Mouse (Mus musculus): Measurements from ENCODE around the gene Tango2. TPM values are rescaled to one million over a fixed set of nuclear protein-coding genes. Genes with fewer than 3 reads are reported as not detected.
"Not testable (repeated sequence)": the region's sequence is repeated elsewhere in the genome, so short reads cannot be mapped to it uniquely, and the experiment has no call there.

Tango2 gene
- polyA plus RNA-seq, 1 experiment from 2014 or later, result 34.9 TPM

- H3K4me1 ChIP-seq, result no peaks in the 10 kb centered on the region; the same call in 1 of the 2 replicates
- no peak overlapping the region for H3K27ac ChIP-seq
- WGBS, result 93% methylated on average over 3 of the region's 3 CpGs
- H3K4me3 ChIP-seq (replicated peaks), result no peak overlapping the region
- H3K4me2 ChIP-seq, result no peak overlapping the region
- no peak for ATAC-seq (ENCODE audit: insufficient read depth, low FRiP score, low read depth)
- no peaks in the 10 kb centered on the region for H3K27me3 ChIP-seq (replicated peaks)
- H3K9me3 ChIP-seq, result no peaks in the 10 kb centered on the region
- no peaks in the 10 kb centered on the region for H3K36me3 ChIP-seq
- no peak overlapping the region for H3K9ac ChIP-seq
Measured at GRCm38 (mm10) chr16:18335981-18336380, 11.9 kb downstream of the Tango2 start.

GRCm38 (mm10) chr16:18333976-18334375 lies 13.9 kb downstream of the Tango2 start:
- H3K4me2 ChIP-seq, result no peak overlapping the region
- no peak overlapping the region for H3K27ac ChIP-seq
- H3K4me3 ChIP-seq (replicated peaks), result no peak overlapping the region
- no peaks in the 10 kb centered on the region for H3K4me1 ChIP-seq
- 78% methylated on average over 3 of the region's 3 CpGs for WGBS
- H3K9me3 ChIP-seq, result no peaks in the 10 kb centered on the region
- no peak overlapping the region for H3K9ac ChIP-seq
- no peaks in the 10 kb centered on the region for H3K36me3 ChIP-seq
- ATAC-seq (ENCODE audit: insufficient read depth, low FRiP score, low read depth), result no peak
- no peaks in the 10 kb centered on the region for H3K27me3 ChIP-seq (replicated peaks)

GRCm38 (mm10) chr16:18328524-18328923 lies 19.4 kb downstream of the Tango2 start:
- no peak for ATAC-seq (ENCODE audit: insufficient read depth, low FRiP score, low read depth)
- no peak overlapping the region for H3K9ac ChIP-seq
- no peaks in the 10 kb centered on the region for H3K36me3 ChIP-seq
- 71% methylated on average over 1 of the region's 1 CpGs for WGBS
- H3K4me3 ChIP-seq (replicated peaks), result no peak overlapping the region
- no peaks in the 10 kb centered on the region for H3K27me3 ChIP-seq (replicated peaks)
- H3K4me2 ChIP-seq, result no peak overlapping the region
- no peaks in the 10 kb centered on the region for H3K4me1 ChIP-seq
- no peaks in the 10 kb centered on the region for H3K9me3 ChIP-seq
- H3K27ac ChIP-seq, result no peak overlapping the region

- no peaks in the 10 kb centered on the region for H3K9me3 ChIP-seq
- H3K4me1 ChIP-seq, result no peaks in the 10 kb centered on the region
- no peaks in the 10 kb centered on the region for H3K36me3 ChIP-seq
- no peak overlapping the region for H3K4me3 ChIP-seq (replicated peaks)
- H3K27me3 ChIP-seq (replicated peaks), result no peaks in the 10 kb centered on the region
- no peak for ATAC-seq (ENCODE audit: insufficient read depth, low FRiP score, low read depth)
- H3K9ac ChIP-seq, result no peak overlapping the region
- WGBS, result 93% methylated on average over 9 of the region's 9 CpGs
- H3K4me2 ChIP-seq, result no peak overlapping the region
- H3K27ac ChIP-seq, result no peak overlapping the region
Measured at GRCm38 (mm10) chr16:18327936-18328335, 20.0 kb downstream of the Tango2 start.

GRCm38 (mm10) chr16:18325741-18326140 lies 22.2 kb downstream of the Tango2 start:
- no peaks in the 10 kb centered on the region for H3K4me1 ChIP-seq
- H3K4me2 ChIP-seq, result no peak overlapping the region
- no peaks in the 10 kb centered on the region for H3K36me3 ChIP-seq
- H3K27ac ChIP-seq, result no peak overlapping the region
- 56% methylated on average over 4 of the region's 4 CpGs for WGBS
- H3K4me3 ChIP-seq (replicated peaks), result no peak overlapping the region
- no peak overlapping the region for H3K9ac ChIP-seq
- no peak for ATAC-seq (ENCODE audit: insufficient read depth, low FRiP score, low read depth)
- no peaks in the 10 kb centered on the region for H3K27me3 ChIP-seq (replicated peaks)
- H3K9me3 ChIP-seq, result no peaks in the 10 kb centered on the region

GRCm38 (mm10) chr16:18324031-18324430 lies 23.9 kb downstream of the Tango2 start:
- Histone ChIP-seq H3K9me3 (no peaks in the 10 kb centered on the region), H3K9ac (no peak overlapping the region), H3K4me2 (no peak overlapping the region), H3K4me3 (replicated peaks) (no peak overlapping the region), H3K36me3 (no peaks in the 10 kb centered on the region), H3K4me1 (no peaks in the 10 kb centered on the region), H3K27ac (no peak overlapping the region), H3K27me3 (replicated peaks) (no peaks in the 10 kb centered on the region)
- ATAC-seq (ENCODE audit: insufficient read depth, low FRiP score, low read depth), result no peak
- 86% methylated on average over 6 of the region's 6 CpGs for WGBS

- Histone ChIP-seq H3K4me1 (no peaks in the 10 kb centered on the region), H3K9me3 (no peaks in the 10 kb centered on the region), H3K27me3 (replicated peaks) (no peaks in the 10 kb centered on the region), H3K4me2 (no peak overlapping the region), H3K4me3 (replicated peaks) (no peak overlapping the region), H3K27ac (no peak overlapping the region), H3K9ac (no peak overlapping the region), H3K36me3 (no peaks in the 10 kb centered on the region)
- no peak for ATAC-seq (ENCODE audit: insufficient read depth, low FRiP score, low read depth)
- 83% methylated on average over 2 of the region's 2 CpGs for WGBS
Measured at GRCm38 (mm10) chr16:18323460-18323859, 24.4 kb downstream of the Tango2 start.

GRCm38 (mm10) chr16:18321443-18321842 lies 26.5 kb downstream of the Tango2 start:
- H3K36me3 ChIP-seq, result no peaks in the 10 kb centered on the region; the same call in 1 of the 2 replicates
- no peak overlapping the region for H3K27ac ChIP-seq
- no peaks in the 10 kb centered on the region for H3K27me3 ChIP-seq (replicated peaks)
- no peaks in the 10 kb centered on the region for H3K4me1 ChIP-seq
- H3K9ac ChIP-seq, result no peak overlapping the region
- H3K4me2 ChIP-seq, result no peak overlapping the region
- H3K4me3 ChIP-seq (replicated peaks), result no peak overlapping the region
- no peaks in the 10 kb centered on the region for H3K9me3 ChIP-seq
- no peak for ATAC-seq (ENCODE audit: insufficient read depth, low FRiP score, low read depth)
- WGBS, result 62% methylated on average over 2 of the region's 2 CpGs

GRCm38 (mm10) chr16:18318992-18319391 lies 28.9 kb downstream of the Tango2 start:
- H3K36me3 ChIP-seq, result no peaks in the 10 kb centered on the region; the same call in 1 of the 2 replicates
- H3K27ac ChIP-seq, result no peak overlapping the region
- no peaks in the 10 kb centered on the region for H3K4me1 ChIP-seq
- H3K4me3 ChIP-seq (replicated peaks), result no peak overlapping the region
- no peak overlapping the region for H3K9ac ChIP-seq
- 77% methylated on average over 3 of the region's 3 CpGs for WGBS
- no peaks in the 10 kb centered on the region for H3K27me3 ChIP-seq (replicated peaks)
- no peak for ATAC-seq (ENCODE audit: insufficient read depth, low FRiP score, low read depth)
- no peaks in the 10 kb centered on the region for H3K9me3 ChIP-seq
- H3K4me2 ChIP-seq, result no peak overlapping the region

- no peak for ATAC-seq (ENCODE audit: insufficient read depth, low FRiP score, low read depth)
- H3K27ac ChIP-seq, result no peak overlapping the region
- H3K36me3 ChIP-seq, result no peaks in the 10 kb centered on the region
- H3K9me3 ChIP-seq, result no peaks in the 10 kb centered on the region
- no peak overlapping the region for H3K9ac ChIP-seq
- H3K27me3 ChIP-seq (replicated peaks), result no peaks in the 10 kb centered on the region
- no peak overlapping the region for H3K4me2 ChIP-seq
- H3K4me3 ChIP-seq (replicated peaks), result no peak overlapping the region
- H3K4me1 ChIP-seq, result no peaks in the 10 kb centered on the region
- 82% methylated on average over 1 of the region's 1 CpGs for WGBS
Measured at GRCm38 (mm10) chr16:18308159-18308558, 39.7 kb downstream of the Tango2 start.

- 2% methylated on average over 10 of the region's 10 CpGs for WGBS
Measured at GRCm38 (mm10) chr16:18289614-18290013, 58.3 kb downstream of the Tango2 start.

GRCm38 (mm10) chr16:18289067-18289588 lies 58.8 kb downstream of the Tango2 start, which contains the start of gene Dgcr8:
Gene Dgcr8, minus strand, starts transcription at chr16:18289246.
- peak within 1 kb of the TSS; percentile 94 for H3K4me3 ChIP-seq (replicated peaks)
- under 1% methylated on average over 56 of the region's 71 CpGs for WGBS
- H3K4me2 ChIP-seq, result peak within 1 kb of the TSS; percentile 77
- no peaks in the 10 kb centered on the region for H3K27me3 ChIP-seq (replicated peaks)
- peak within 1 kb of the TSS; percentile 97 for H3K9ac ChIP-seq
- H3K4me1 ChIP-seq, result peaks cover 18% of the 10 kb centered on the region
- peak; percentile 99 for ATAC-seq (ENCODE audit: insufficient read depth, low FRiP score, low read depth)
- H3K9me3 ChIP-seq, result no peaks in the 10 kb centered on the region
- peaks cover 17% of the 10 kb centered on the region for H3K36me3 ChIP-seq
- H3K27ac ChIP-seq, result peak within 1 kb of the TSS; percentile 92

More at GRCm38 (mm10) chr16:18289614-18290013, 58.3 kb downstream of the Tango2 start:
- H3K27me3 ChIP-seq (replicated peaks); ATAC-seq (ENCODE audit: insufficient read depth, low FRiP score, low read depth); H3K9me3 ChIP-seq; H3K9ac ChIP-seq: not testable (repeated sequence)
- Histone ChIP-seq H3K4me3 (replicated peaks) (peak overlapping the region; percentile 94), H3K36me3 (peaks cover 13% of the 10 kb centered on the region), H3K4me1 (peaks cover 18% of the 10 kb centered on the region), H3K27ac (peak overlapping the region; percentile 61), H3K4me2 (peak overlapping the region; percentile 49)

Measured in stomach, embryonic 15.5 days (tissue).